Mouse (Mus musculus): ENCODE measurements around the gene Vmn2r95.
"Not testable (repeated sequence)": the region's sequence is repeated elsewhere in the genome, so short reads cannot be mapped to it uniquely, and the experiment has no call there.

Gene Vmn2r95
- long read RNA-seq, experiment 1 = 0 reads
- long read RNA-seq, experiment 2 = 0 reads

- intact Hi-C loops (cut with DNase I) = no loop called here
Measured at GRCm38 (mm10) chr17:18423778-18424177, at the start of gene Vmn2r95. Vmn2r95 (plus strand) TSS chr17:18424078.

GRCm38 (mm10) chr17:18455619-18456140 lies 31.8 kb downstream of the Vmn2r95 start:
- intact Hi-C loops (cut with DNase I) = no loop called here

- intact Hi-C loops (cut with DNase I) = not testable (repeated sequence)
Measured at GRCm38 (mm10) chr17:18458126-18458634, 34.3 kb downstream of the Vmn2r95 start.

GRCm38 (mm10) chr17:18462695-18463094 lies 38.8 kb downstream of the Vmn2r95 start:
- intact Hi-C loops (cut with DNase I) = no loop called here

- intact Hi-C loops (cut with DNase I) = no loop called here
Measured at GRCm38 (mm10) chr17:18479885-18480284, 56.0 kb downstream of the Vmn2r95 start.
